Mouse (Mus musculus) neural tube, embryonic 12.5 days (tissue): ENCODE measurements around the gene Gm10295. TPM values are rescaled to one million over a fixed set of nuclear protein-coding genes. Genes with fewer than 3 reads are reported as not detected.

ENCODE experiments used
- ATAC-seq: fragments of 200-750 bp; cut with Nextera tagmentation; 2 replicates; pipeline ENCODE4 v1.8.0; 2017; ENCODE audit warnings: low read depth, mild to moderate bottlenecking, moderate TSS enrichment, moderate library complexity; ENCODE audit not compliant: low FRiP score
- H3K27ac ChIP-seq: fragments of 300-500 bp; sonication (generic); 2 replicates; pipeline ENCODE4 v1.5.1; 2016
- H3K27me3 ChIP-seq: fragments of 300-500 bp; sonication (generic); replicated peaks from 2 replicates; pipeline ENCODE4 v1.6.1; 2016; ENCODE audit warnings: mild to moderate bottlenecking
- H3K36me3 ChIP-seq: fragments of 300-500 bp; sonication (generic); 2 replicates; pipeline ENCODE4 v1.6.1; 2016; ENCODE audit warnings: mild to moderate bottlenecking
- H3K4me1 ChIP-seq: fragments of 300-500 bp; sonication (generic); 2 replicates; pipeline ENCODE4 v1.6.1; 2016
- H3K4me2 ChIP-seq: fragments of 300-500 bp; sonication (generic); replicated peaks from 2 replicates; pipeline ENCODE4 v1.6.1; 2016; ENCODE audit warnings: mild to moderate bottlenecking
- H3K4me3 ChIP-seq: fragments of 300-500 bp; sonication (generic); 2 replicates; pipeline ENCODE4 v1.5.1; 2016
- H3K9ac ChIP-seq: fragments of 300-500 bp; sonication (generic); 2 replicates; pipeline ENCODE4 v1.6.1; 2016; ENCODE audit warnings: mild to moderate bottlenecking
- H3K9me3 ChIP-seq: fragments of 300-500 bp; sonication (generic); 2 replicates; pipeline ENCODE4 v1.6.1; 2016; ENCODE audit warnings: mild to moderate bottlenecking
- WGBS: fragments of 180-500 bp; shearing (Covaris S2); methylation state at CpG from one replicate; pipeline ENCODE4 v1.1.7; 2016; 5-methylcytosine and 5-hydroxymethylcytosine counted together
- polyA plus RNA-seq: library from polyadenylated mRNA; unstranded; fragments of >200 nt; fragmentation: Nextera tagmentation; extraction: Ambion mirVana; gene quantifications from 2 replicates; pipeline ENCODE4 v1.2.1, GENCODE M21; 2016

Gene Gm10295
- polyA plus RNA-seq, 1 experiment from 2014 or later, result not detected

DNA sequence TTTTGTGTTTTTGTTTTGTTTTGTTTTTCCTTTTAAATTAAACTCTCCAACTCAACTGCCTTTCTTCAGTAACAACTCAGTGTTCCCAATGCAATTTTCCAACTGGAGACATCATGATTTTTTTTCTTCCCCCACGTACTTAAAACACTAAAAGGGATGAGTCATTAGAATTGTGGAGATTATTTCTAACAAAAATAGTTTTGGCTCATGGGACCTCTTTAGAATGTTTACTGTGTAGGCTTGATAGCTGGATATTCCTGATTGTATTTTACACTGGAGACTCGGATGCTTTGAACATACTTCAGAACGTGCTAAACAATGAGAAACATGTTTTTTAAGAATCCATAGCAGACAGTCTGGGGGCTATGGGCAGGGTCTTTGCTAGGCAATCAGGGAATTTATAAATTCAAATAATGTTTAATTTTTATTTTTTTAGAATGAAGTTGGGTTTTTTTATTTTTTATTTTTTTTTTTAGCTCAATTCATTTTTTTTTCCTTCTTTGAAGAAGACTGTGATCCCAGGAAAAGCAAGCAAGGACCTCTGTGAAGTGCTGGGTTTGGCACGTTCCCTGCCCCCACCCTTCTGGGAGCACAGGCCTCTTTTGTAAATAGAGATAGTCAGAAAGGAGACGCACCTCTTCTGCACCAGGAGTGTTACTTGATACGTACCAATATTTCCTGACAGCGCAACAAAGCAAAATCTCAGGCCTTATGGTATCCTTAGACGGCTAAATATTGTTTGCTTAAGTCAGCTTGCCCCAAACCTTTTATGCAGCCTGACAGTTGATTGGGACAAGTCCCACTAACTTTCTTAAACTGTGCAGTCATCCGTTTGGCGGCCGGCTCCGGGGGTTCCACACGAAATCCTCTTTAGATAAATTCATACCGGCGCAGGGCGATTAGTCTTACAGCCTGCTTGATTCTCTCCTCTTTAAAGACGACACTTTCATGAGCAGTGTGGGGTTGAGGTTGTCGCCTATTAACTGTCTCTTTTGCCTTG lies 28.8 kb upstream of the Gm10295 start:
- Histone ChIP-seq H3K4me1 (peaks cover 40% of the 10 kb centered on the region), H3K9me3 (no peaks in the 10 kb centered on the region), H3K4me2 (peak overlapping the region; percentile 20; the same call in 1 of the 2 replicates), H3K9ac (no peak overlapping the region), H3K27ac (no peak overlapping the region), H3K27me3 (no peaks in the 10 kb centered on the region), H3K36me3 (no peaks in the 10 kb centered on the region), H3K4me3 (no peak overlapping the region)
- WGBS, result 16% methylated on average over 18 of the region's 18 CpGs
- ATAC-seq, result no peak

DNA sequence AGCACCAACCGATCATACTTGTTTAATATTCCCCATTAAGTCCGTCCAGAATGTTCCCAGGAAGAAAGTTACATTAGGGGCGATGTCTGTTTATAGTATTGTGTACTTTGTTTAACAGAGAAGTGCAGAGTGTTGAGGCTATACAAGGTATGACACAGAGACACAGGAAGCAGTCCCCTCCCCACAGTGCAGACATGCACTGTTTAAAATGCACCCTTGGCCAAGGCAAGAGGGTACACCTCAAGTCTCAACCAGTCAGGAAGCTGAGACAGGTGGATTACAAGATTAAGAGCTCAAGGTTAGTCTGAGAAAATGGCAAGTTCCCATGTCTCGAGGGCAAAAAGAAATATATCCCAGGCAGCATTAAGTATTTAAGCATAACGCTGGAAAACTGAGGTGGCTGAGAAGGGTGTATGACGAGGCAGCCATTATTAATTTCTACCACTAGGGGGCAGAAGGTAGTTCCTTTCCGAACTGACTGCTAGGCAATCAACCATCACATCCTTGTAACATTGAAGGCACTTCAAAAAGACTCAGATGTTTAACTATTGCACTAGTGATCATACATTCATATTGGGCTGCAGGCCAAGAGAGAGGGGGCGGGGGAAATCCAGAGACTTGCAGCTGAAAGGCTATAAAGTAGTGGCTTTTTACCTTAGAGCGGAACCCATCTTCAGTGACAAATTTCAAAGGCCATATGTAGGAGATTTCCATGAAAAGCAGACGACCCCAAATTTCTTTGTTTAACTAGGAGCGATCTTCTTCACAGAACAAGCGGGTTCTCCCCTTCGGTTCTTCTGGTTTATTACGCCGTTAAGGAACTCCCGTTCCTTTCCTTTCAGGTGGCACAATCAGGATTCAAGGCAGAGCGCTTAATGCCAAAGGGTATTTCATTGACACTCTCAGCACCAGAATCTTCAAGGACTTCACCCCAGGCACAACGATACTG lies 27.8 kb upstream of the Gm10295 start:
- H3K4me3 ChIP-seq, result no peak overlapping the region
- H3K27me3 ChIP-seq, result no peaks in the 10 kb centered on the region
- H3K4me2 ChIP-seq, result no peak overlapping the region
- WGBS, result 53% methylated on average over 18 of the region's 18 CpGs
- no peaks in the 10 kb centered on the region for H3K9me3 ChIP-seq
- H3K36me3 ChIP-seq, result no peaks in the 10 kb centered on the region
- H3K9ac ChIP-seq, result no peak overlapping the region
- H3K4me1 ChIP-seq, result peaks cover 31% of the 10 kb centered on the region
- no peak for ATAC-seq
- no peak overlapping the region for H3K27ac ChIP-seq

DNA sequence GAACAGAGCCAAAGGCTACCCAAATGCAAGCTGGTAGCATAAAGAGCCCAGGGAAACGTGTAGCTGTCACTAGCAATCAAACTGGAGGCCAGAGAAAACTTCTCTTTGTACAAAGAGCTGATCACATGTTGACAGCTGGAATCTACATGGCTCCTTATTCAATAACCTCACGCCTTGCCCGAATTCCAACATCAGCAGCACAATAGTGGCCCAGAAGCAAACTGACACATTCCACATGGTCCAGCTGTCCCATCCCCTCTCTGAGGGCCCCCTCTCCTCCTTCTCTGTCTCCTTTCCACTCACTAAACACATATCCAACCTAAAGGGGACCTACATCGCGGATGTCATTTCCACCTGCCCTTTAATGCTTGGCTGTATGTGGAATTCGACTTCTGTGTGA lies 26.7 kb upstream of the Gm10295 start:
- H3K9ac ChIP-seq, result no peak overlapping the region
- ATAC-seq, result no peak
- no peak overlapping the region for H3K4me3 ChIP-seq
- H3K27me3 ChIP-seq, result no peaks in the 10 kb centered on the region
- 78% methylated on average over 6 of the region's 6 CpGs for WGBS
- peaks cover 24% of the 10 kb centered on the region for H3K4me1 ChIP-seq
- no peaks in the 10 kb centered on the region for H3K9me3 ChIP-seq
- no peak overlapping the region for H3K27ac ChIP-seq
- H3K36me3 ChIP-seq, result no peaks in the 10 kb centered on the region
- no peak overlapping the region for H3K4me2 ChIP-seq

DNA sequence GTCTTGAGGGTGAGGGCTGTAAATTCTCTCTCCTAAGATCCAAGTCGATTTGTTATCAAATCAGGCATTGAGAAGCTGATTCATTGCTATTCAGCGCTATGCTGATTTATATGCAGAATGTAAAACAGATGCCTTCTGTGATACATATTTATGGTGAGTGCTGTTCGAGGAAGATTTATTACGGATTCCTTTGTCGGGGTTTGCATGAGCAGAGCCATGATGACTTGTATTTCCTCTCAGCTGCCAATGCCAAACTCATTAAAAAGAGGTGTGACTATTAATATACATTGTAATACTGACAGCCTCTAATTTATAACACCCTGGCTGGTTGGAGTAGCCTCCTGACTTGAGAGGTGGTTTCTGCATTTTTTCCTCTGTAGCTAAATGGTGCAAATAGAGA lies 22.8 kb upstream of the Gm10295 start:
- no peak overlapping the region for H3K4me2 ChIP-seq
- H3K27ac ChIP-seq, result no peak overlapping the region
- H3K9me3 ChIP-seq, result no peaks in the 10 kb centered on the region
- H3K36me3 ChIP-seq, result no peaks in the 10 kb centered on the region
- no peak overlapping the region for H3K4me3 ChIP-seq
- WGBS, result 47% methylated on average over 5 of the region's 5 CpGs
- H3K27me3 ChIP-seq, result no peaks in the 10 kb centered on the region
- H3K4me1 ChIP-seq, result no peaks in the 10 kb centered on the region; the same call in 1 of the 2 replicates
- ATAC-seq, result no peak
- no peak overlapping the region for H3K9ac ChIP-seq

DNA sequence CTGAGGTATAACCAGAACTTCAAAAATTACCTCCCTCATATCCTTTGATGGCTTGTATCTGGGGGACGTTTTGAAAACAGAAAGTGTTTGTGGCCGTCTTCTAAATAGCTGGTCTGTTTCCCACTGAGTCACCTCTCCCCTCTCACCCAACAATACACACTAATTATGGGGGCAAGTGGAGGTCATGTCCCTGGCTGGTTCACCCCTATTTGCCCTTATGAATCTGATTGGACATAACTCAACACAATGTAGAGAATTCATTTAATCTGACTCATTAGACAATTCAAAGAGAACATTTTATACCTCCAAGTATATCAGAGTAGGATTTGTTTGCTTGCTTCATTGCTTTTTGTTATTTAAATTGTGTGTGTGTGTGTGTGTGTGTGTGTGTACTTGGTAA lies 20.6 kb upstream of the Gm10295 start:
- Histone ChIP-seq H3K27ac (no peak overlapping the region), H3K4me2 (no peak overlapping the region), H3K27me3 (no peaks in the 10 kb centered on the region), H3K9ac (no peak overlapping the region), H3K4me3 (no peak overlapping the region), H3K9me3 (no peaks in the 10 kb centered on the region), H3K4me1 (no peaks in the 10 kb centered on the region; the same call in 1 of the 2 replicates), H3K36me3 (no peaks in the 10 kb centered on the region)
- 17% methylated on average over 2 of the region's 2 CpGs for WGBS
- ATAC-seq, result no peak

DNA sequence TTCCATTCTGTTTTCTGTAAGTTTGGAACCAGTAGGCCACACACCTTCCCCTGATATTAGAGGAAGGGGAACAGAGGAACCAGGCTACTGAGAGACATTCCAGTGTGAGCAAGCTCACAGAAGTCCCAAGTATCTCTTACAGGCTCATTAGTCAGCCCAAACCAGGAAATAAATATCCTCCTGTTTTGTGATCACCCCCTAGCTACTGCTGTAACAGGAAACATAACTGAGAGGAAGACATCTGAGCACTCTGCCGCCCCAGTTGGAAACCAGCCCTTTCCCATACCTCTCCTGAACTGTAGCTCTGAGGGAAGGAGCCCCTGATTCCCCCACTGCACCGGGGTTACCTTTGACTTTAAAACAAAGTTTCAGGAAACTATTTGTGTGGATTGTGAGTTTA lies 19.5 kb upstream of the Gm10295 start:
- Histone ChIP-seq H3K9ac (no peak overlapping the region), H3K4me1 (no peaks in the 10 kb centered on the region; the same call in 1 of the 2 replicates), H3K4me2 (no peak overlapping the region), H3K4me3 (no peak overlapping the region), H3K27ac (no peak overlapping the region), H3K27me3 (no peaks in the 10 kb centered on the region), H3K9me3 (no peaks in the 10 kb centered on the region), H3K36me3 (no peaks in the 10 kb centered on the region)
- no peak for ATAC-seq
- WGBS, result 64% methylated on average over 2 of the region's 2 CpGs

DNA sequence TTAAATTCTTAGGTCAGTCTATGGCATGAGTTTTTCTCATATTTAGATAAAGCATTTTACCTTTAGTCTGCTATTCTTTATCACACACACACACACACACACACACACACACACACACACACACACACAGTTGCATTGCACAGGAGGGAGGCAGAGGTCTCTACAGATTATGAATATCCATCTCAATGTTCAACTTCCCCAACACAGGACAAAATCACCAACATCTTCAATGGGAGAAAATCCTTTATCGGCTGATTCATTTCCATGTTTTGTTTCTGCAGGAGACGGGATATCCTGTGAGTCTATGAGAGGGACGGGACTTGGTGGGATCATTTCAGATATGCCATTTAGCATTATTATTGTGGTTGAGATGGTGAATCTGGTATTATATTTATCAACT lies 18.8 kb upstream of the Gm10295 start:
- H3K9ac ChIP-seq, result no peak overlapping the region
- H3K27ac ChIP-seq, result no peak overlapping the region
- no peaks in the 10 kb centered on the region for H3K27me3 ChIP-seq
- no peaks in the 10 kb centered on the region for H3K36me3 ChIP-seq
- H3K4me2 ChIP-seq, result no peak overlapping the region
- ATAC-seq, result no peak
- H3K4me1 ChIP-seq, result no peaks in the 10 kb centered on the region; the same call in 1 of the 2 replicates
- no peak overlapping the region for H3K4me3 ChIP-seq
- H3K9me3 ChIP-seq, result no peaks in the 10 kb centered on the region
- WGBS, result 79% methylated on average over 3 of the region's 3 CpGs

DNA sequence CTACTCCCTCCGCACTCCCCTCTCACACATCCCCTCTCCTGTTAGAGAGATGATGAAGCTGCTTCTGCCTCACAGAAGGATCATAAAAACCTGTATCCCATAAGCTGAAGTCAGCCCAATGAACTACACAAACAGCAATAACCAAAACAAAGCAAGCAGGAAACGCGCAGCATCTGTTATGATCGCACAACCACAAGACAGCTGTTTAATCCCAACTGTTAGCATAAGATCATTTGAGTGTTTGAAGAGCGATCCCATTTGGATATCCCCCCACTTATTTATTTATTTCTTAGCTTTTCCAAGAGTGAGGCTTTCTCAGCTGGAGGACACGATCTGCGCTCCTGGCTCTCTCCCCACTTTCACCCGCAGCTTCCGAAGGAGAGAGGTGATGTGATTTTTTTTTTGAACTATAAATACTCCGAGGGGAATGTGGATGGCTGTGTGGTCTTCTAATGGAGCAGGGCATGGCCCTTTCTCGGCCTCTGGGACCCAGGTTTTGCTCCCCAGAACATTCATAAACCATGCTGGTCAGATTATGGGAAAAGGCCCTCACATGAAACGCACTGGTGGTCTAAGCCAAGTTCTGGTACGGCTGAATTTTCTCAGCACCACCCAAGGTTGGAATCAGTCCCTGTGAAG lies 17.4 kb upstream of the Gm10295 start:
- H3K4me3 ChIP-seq, result no peak overlapping the region
- no peaks in the 10 kb centered on the region for H3K9me3 ChIP-seq
- ATAC-seq, result no peak
- no peak overlapping the region for H3K4me2 ChIP-seq
- H3K27ac ChIP-seq, result no peak overlapping the region
- no peaks in the 10 kb centered on the region for H3K36me3 ChIP-seq
- H3K9ac ChIP-seq, result no peak overlapping the region
- no peaks in the 10 kb centered on the region for H3K4me1 ChIP-seq
- H3K27me3 ChIP-seq, result no peaks in the 10 kb centered on the region
- WGBS, result 86% methylated on average over 13 of the region's 13 CpGs

DNA sequence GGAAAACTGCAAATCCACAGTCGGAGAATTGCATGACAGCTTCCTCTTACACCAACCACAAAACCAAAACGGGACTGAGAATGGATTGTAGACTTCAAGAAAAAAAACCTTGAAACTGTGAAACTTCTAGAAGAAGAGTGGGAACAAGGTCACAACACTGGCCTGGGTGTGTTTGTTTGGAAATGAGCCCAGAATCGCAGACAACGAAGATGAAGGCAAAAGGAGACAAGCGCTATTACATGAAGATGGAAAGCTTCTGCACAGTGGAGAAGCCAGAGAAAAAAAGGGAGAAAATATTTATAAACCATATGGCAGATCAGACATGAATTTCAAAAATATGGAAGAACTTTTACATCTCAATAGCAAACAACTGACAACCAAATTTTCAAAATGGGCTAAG lies 4.3 kb upstream of the Gm10295 start:
- Histone ChIP-seq H3K36me3 (no peaks in the 10 kb centered on the region), H3K4me2 (no peak overlapping the region), H3K4me1 (peaks cover 11% of the 10 kb centered on the region), H3K27ac (no peak overlapping the region), H3K9ac (no peak overlapping the region), H3K27me3 (0 out of 2 replicates have a peak, but pooled peaks cover under 1% of the 10 kb centered on the region), H3K9me3 (no peaks in the 10 kb centered on the region), H3K4me3 (no peak overlapping the region)
- no peak for ATAC-seq
- 85% methylated on average over 5 of the region's 5 CpGs for WGBS

DNA sequence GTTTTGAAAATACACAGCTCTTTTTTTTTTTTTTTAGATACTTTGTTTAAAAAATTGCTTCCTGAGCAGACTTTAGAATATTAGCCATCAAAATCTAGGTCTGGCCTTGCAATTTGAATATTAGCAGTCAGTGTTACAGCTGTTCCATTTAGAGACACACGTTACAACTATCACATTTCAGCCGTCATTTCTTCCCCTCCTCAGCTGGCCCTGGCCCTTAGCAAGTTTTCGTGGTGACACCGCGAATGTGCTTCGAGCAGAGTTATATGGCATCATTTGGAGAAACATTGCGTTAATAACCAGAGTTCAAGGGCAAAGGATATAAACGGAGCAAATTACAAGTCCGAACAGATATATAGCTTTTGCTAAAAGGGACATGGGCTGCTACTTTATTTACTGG lies 2.4 kb downstream of the Gm10295 start:
- 77% methylated on average over 9 of the region's 9 CpGs for WGBS
- Histone ChIP-seq H3K9ac (no peak overlapping the region), H3K27me3 (0 out of 2 replicates have a peak, but pooled peaks cover 3% of the 10 kb centered on the region), H3K9me3 (no peaks in the 10 kb centered on the region), H3K4me2 (no peak overlapping the region), H3K27ac (no peak overlapping the region), H3K36me3 (no peaks in the 10 kb centered on the region), H3K4me3 (no peak overlapping the region), H3K4me1 (peaks cover 14% of the 10 kb centered on the region)
- ATAC-seq, result no peak

DNA sequence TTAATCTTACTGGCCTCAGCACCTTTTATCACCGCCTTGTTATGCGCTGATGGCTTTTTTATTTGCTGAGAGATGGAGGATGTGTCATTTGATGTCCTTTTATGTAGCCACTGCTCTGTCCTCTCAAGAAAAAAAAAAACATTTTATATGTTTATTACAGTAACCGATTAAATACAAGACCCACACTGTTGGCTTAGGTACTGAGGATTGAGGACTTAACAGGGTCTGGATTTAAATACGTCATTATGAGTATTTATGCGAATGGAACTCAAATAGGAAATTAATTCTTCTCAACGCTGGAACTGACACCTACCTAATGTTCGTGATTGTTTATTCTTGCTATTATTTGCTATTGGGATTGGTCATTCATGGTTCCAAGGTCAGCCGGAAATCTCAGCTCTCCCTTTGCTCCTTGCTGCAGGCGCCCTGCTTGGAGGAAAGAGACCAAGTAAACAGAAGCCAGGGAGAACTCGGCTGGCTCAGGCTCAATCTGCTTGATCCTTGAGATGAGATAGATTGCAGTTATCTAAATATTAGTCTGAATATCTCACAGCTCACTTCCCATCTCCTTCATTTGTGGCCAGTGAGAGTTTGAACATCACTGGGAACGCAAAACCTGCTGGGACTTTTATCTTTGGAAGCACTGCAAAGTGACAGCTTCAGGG lies 26.2 kb downstream of the Gm10295 start:
- no peaks in the 10 kb centered on the region for H3K4me1 ChIP-seq
- H3K36me3 ChIP-seq, result no peaks in the 10 kb centered on the region
- no peak overlapping the region for H3K4me2 ChIP-seq
- ATAC-seq, result no peak
- H3K4me3 ChIP-seq, result no peak overlapping the region
- no peak overlapping the region for H3K27ac ChIP-seq
- no peaks in the 10 kb centered on the region for H3K27me3 ChIP-seq
- 76% methylated on average over 11 of the region's 11 CpGs for WGBS
- H3K9me3 ChIP-seq, result no peaks in the 10 kb centered on the region
- H3K9ac ChIP-seq, result no peak overlapping the region
